Mouse (Mus musculus) layer of hippocampus, postnatal 14 days (tissue): ENCODE results near the gene Ppp3ca. TPM values are rescaled to one million over a fixed set of nuclear protein-coding genes. Genes with fewer than 3 reads are reported as not detected.

Source experiments
- DNase-seq, 2 experiments: peaks; one replicate each; pipeline ENCODE4 v3.0.0; 2021 to 2022; ENCODE audit warnings: low spot score in 2 of 2, mixed read lengths in 1 of 2
- microRNA-seq, 2 experiments: library from miRNA; unstranded; fragments of <30 nt; microRNA quantifications; one replicate each; pipeline ENCODE4 v1.2.0; 2021
- total RNA-seq, 2 experiments: library from RNA; stranded (reverse); gene quantifications; 2 replicates each; pipeline ENCODE4 v1.2.3; 2021

Ppp3ca gene
- total RNA-seq, 2 experiments from 2014 or later = 988 to 997 TPM

GRCm38 (mm10) chr3:136981589-136981924 is 311.6 kb downstream of the Ppp3ca start:
- no peak for DNase-seq

- no peak for DNase-seq
Observed at GRCm38 (mm10) chr3:136982021-136982420, 312.1 kb downstream of the Ppp3ca start.

DNA sequence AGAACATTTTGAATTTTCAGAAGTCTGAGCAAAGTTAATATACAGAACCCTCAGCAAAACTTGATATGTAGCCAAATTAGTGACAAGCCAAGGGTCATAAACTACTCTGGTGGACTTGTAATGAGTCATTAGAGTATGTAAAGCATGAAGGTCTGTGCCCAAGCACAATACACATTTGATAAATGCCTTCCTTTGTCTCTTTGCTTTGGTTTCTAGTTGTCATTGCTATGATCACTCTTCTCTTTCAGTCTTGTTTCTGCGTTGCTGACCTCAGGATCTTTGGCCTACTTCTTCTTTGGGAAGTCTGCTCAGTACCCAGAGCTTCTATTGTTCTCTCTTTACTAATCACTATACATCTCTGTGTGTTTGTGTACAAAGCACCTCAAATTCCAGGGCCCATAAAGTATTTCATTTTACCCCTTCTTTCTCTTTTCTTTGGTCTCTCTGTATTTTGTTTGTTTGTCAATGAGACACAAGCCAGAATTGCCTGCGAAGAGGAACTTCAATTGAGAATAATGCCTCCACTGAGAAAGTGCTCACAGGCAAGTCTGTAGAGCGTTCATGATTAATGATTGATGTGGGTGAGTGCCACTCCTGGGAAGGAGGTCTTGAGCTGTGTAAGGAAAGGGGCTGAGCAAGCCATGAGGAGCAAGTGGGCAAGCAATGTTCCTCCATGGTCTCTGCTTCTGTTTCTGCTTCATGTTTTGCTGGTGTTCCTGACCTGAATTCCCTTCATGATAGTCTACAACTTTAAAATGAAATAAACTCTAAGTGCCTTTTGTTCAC is 316.4 kb downstream of the Ppp3ca start:
- no peak for DNase-seq

Small RNAs within 50 kb of the gene (microRNA-seq; reads per million reads assigned to microRNA genes)
- gene Gm44327 = 0 reads per million in 2 experiments
